Mouse (Mus musculus): Measurements from ENCODE around the gene Gm20888. TPM values are rescaled to one million over a fixed set of nuclear protein-coding genes. Genes with fewer than 3 reads are reported as not detected.
"Not testable (repeated sequence)": the region's sequence is repeated elsewhere in the genome, so short reads cannot be mapped to it uniquely, and the experiment has no call there.

Gene Gm20888
- not detected for total RNA-seq (2021)

GRCm38 (mm10) chrY:70441582-70441981, at the start of gene Gm20888:
Gene Gm20888, plus strand, starts transcription at chrY:70441882.
- DNase-seq (ENCODE audit: extremely low spot score in 1 of 2, low spot score in 1 of 2): not testable (repeated sequence)

Other genes with a start within 250 kb of the Gm20888 start
- not detected for gene Gm21118, start 168.2 kb upstream of the Gm20888 start, total RNA-seq (2021)
- not detected for gene Gm29423, start 138.6 kb upstream of the Gm20888 start, total RNA-seq (2021)
- gene Gm29644, start 138.5 kb upstream of the Gm20888 start, total RNA-seq (2021): not detected